Comparison of ENCODE assay signal across 21 mouse cellular contexts in genomic region chr5:119796443-119797160, GRCm38 (mm10). TPM values are rescaled to one million over a fixed set of nuclear protein-coding genes. Genes with fewer than 3 reads are reported as not detected.
A peak's percentile ranks its signal among the peaks of the same experiment; 100 is the strongest.
DNase-seq lines count a peak whose midpoint lies in the region; ATAC-seq lines count a peak whose summit lies in the region.
"Had no signal": no experiment of that assay in that cellular context is flagged by ENCODE, and none has a peak within 500 bp of the region (broad histone marks: within the 10 kb centered on the region; RNA-seq: fewer than 3 reads in every experiment).

No protein-coding gene starts in this region.

- peak overlapping the region; percentile 36 to 47 for H3K4me3 ChIP-seq in heart, embryonic 14.5 days (ENCODE audit: control insufficient read depth in 1 of 2, insufficient read depth in 1 of 2, low read depth in 1 of 2, low read length in 2 of 2)
- H3K4me3 ChIP-seq in limb, embryonic 12.5 days (replicated peaks) = peak overlapping the region; percentile 47
- H3K4me3 ChIP-seq: forebrain, embryonic 15.5 days; left cerebral cortex, adult 2 months; neural tube, embryonic 13.5 days had no signal

- peaks cover 74% of the 10 kb centered on the region for H3K27me3 ChIP-seq in heart, embryonic 14.5 days (ENCODE audit: control insufficient read depth, insufficient read depth, low read length)
- H3K27me3 ChIP-seq in limb, embryonic 12.5 days = peaks cover 99% of the 10 kb centered on the region

- H3K36me3 ChIP-seq in heart, embryonic 14.5 days (ENCODE audit: control insufficient read depth, insufficient read depth, low read length) = no peaks in the 10 kb centered on the region
- H3K36me3 ChIP-seq in limb, embryonic 12.5 days = no peaks in the 10 kb centered on the region
- H3K36me3 ChIP-seq: forebrain, embryonic 15.5 days; neural tube, embryonic 13.5 days had no signal

- H3K9me3 ChIP-seq in heart, embryonic 14.5 days (ENCODE audit: control insufficient read depth, low read length) = no peaks in the 10 kb centered on the region
- H3K9me3 ChIP-seq in limb, embryonic 12.5 days = no peaks in the 10 kb centered on the region
- H3K9me3 ChIP-seq: forebrain, embryonic 15.5 days; neural tube, embryonic 13.5 days had no signal

- peak overlapping the region; percentile 52 for H3K4me2 ChIP-seq in heart, embryonic 14.5 days (ENCODE audit: low read length)
- H3K4me2 ChIP-seq in limb, embryonic 12.5 days = peak overlapping the region; percentile 61
- H3K4me2 ChIP-seq: forebrain, embryonic 15.5 days; liver, embryonic 11.5 days; neural tube, embryonic 13.5 days had no signal

- H3K9ac ChIP-seq in heart, embryonic 14.5 days (ENCODE audit: low read length) = peak overlapping the region; percentile 71
- peak overlapping the region; percentile 79 for H3K9ac ChIP-seq in limb, embryonic 12.5 days (replicated peaks)
- H3K9ac ChIP-seq: forebrain, embryonic 15.5 days; neural tube, embryonic 13.5 days had no signal

- 0 out of 2 replicates have a peak, but pooled peaks have one; percentile 35 for ATAC-seq in heart, embryonic 14.5 days (ENCODE audit: insufficient number of reproducible peaks, insufficient read depth, low FRiP score, low read depth)
- ATAC-seq in limb, embryonic 12.5 days (ENCODE audit: insufficient number of reproducible peaks, insufficient read depth, low FRiP score, low TSS enrichment, low read depth) = no peak
- ATAC-seq: CD4-positive, CD25-positive, alpha-beta regulatory T cell, adult 4 months; forebrain, embryonic 15.5 days had no signal

- H3K27ac ChIP-seq in heart, embryonic 14.5 days (replicated peaks in 1 of 2; ENCODE audit: control insufficient read depth in 1 of 2, insufficient read depth in 1 of 2, low read depth in 2 of 2, low read length in 2 of 2) = peak overlapping the region; percentile 69 to 81
- peak overlapping the region; percentile 92 for H3K27ac ChIP-seq in limb, embryonic 12.5 days
- H3K27ac ChIP-seq: forebrain, embryonic 15.5 days; left cerebral cortex, adult 2 months; neural tube, embryonic 13.5 days had no signal

- peaks cover 5 to 10% of the 10 kb centered on the region in 2 experiments; a peak in 3 of 4 replicates for H3K4me1 ChIP-seq in heart, embryonic 14.5 days (ENCODE audit: control insufficient read depth in 2 of 2, insufficient read depth in 2 of 2, low read length in 2 of 2)
- peaks cover 9% of the 10 kb centered on the region for H3K4me1 ChIP-seq in limb, embryonic 12.5 days (replicated peaks)
- H3K4me1 ChIP-seq: forebrain, embryonic 15.5 days; neural tube, embryonic 13.5 days had no signal

- peak; percentile 39 for DNase-seq in embryo, embryonic 10 days (ENCODE audit: low spot score)
- DNase-seq in embryo, embryonic 10.5 days (ENCODE audit: low spot score) = no peak
- DNase-seq in heart, adult 8-10 months (ENCODE audit: low spot score) = no peak
- peak; percentile 21 for DNase-seq in embryo, embryonic 9.5 days (ENCODE audit: extremely low spot score)
- DNase-seq in left cerebral cortex, adult 18-20 months (ENCODE audit: low spot score in 2 of 2) = no peak
- DNase-seq in retina, embryonic 14.5 days (ENCODE audit: low spot score) = no peak
- DNase-seq: cerebellum, adult 8-10 months; kidney, adult 2 months; kidney, postnatal 14 days; right cerebral cortex, postnatal 4 days; thymus, postnatal 25 days had no signal

- WGBS in heart, embryonic 14.5 days = 3% methylated on average over 33 of the region's 33 CpGs
- WGBS in limb, embryonic 12.5 days = 1% methylated on average over 33 of the region's 33 CpGs

RNA-seq across cellular contexts. Expression of gene Tbx5, which starts 35.9 kb away (rescaled TPM):
- polyA plus RNA-seq in heart, embryonic 14.5 days (2014; fragmentation: Nextera tagmentation; extraction: Ambion mirVana) = 33.1 and 39.2 TPM in 2 replicates
- 10 to 100 TPM; 22.5 to 44.9 (median 33.8) TPM for total RNA-seq in heart, adult 8-10 months (2022)
- polyA plus RNA-seq in limb, embryonic 12.5 days (2016; fragmentation: Nextera tagmentation; extraction: Ambion mirVana) = 35.6 and 51.2 TPM in 2 replicates
- total RNA-seq in left cerebral cortex, adult 18-20 months (2021) = not detected
- total RNA-seq: layer of hippocampus, adult 8-10 months; left cerebral cortex, adult 2 months; megakaryocyte progenitor cell, adult 5-6 weeks; MEL had no signal
- polyA plus RNA-seq: CD4-positive, CD25-positive, alpha-beta regulatory T cell, adult 4 months; forebrain, embryonic 15.5 days had no signal

Comparison
In these comparisons a context has a peak if more than half of its experiments do, and no peak if none do; other contexts are left out.
1. DNase-seq: peak in embryo, embryonic 10 days (single experiment) and embryo, embryonic 9.5 days (single experiment); none in embryo, embryonic 10.5 days (single experiment), heart, adult 8-10 months (single experiment), left cerebral cortex, adult 18-20 months (0 of 2) and retina, embryonic 14.5 days (single experiment).
2. RNA of gene Tbx5, which starts 35.9 kb away (total RNA-seq): 22.5 to 44.9 TPM in heart, adult 8-10 months; not detected in left cerebral cortex, adult 18-20 months; every median in the first group is over 10 times any median in the second.